In genomic region chr12:29657061-29657460, GRCm38 (mm10) we compare ENCODE assay signal across 14 mouse cellular contexts.
DNase-seq lines count a peak whose midpoint lies in the region; ATAC-seq and TF ChIP-seq lines count a peak whose summit lies in the region.
"Had no signal": no experiment of that assay in that cellular context is flagged by ENCODE, and none has a peak within 500 bp of the region (broad histone marks: within the 10 kb centered on the region; RNA-seq: fewer than 3 reads in every experiment).

No protein-coding gene starts in this region.

- no peak overlapping the region for H3K4me3 ChIP-seq in embryonic facial prominence, embryonic 14.5 days (ENCODE audit: low read depth, low read length)
- no peak overlapping the region for H3K4me3 ChIP-seq in embryonic facial prominence, embryonic 10.5 days
- H3K4me3 ChIP-seq in layer of hippocampus, adult 2 months: no peak overlapping the region
- H3K4me3 ChIP-seq in midbrain, embryonic 16.5 days (ENCODE audit: low read depth, low read length): no peak overlapping the region
- H3K4me3 ChIP-seq: heart, embryonic 13.5 days; megakaryocyte, embryonic 14.5 days had no signal

- H3K9ac ChIP-seq in embryonic facial prominence, embryonic 14.5 days (ENCODE audit: low read depth, low read length): no peak overlapping the region
- H3K9ac ChIP-seq in midbrain, embryonic 16.5 days (ENCODE audit: low read depth, low read length): no peak overlapping the region
- H3K9ac ChIP-seq: heart, embryonic 13.5 days; liver, postnatal 0 days had no signal

- no peaks in the 10 kb centered on the region for H3K9me3 ChIP-seq in embryonic facial prominence, embryonic 14.5 days (ENCODE audit: control insufficient read depth, low read length)
- H3K9me3 ChIP-seq in embryonic facial prominence, embryonic 10.5 days: no peaks in the 10 kb centered on the region
- H3K9me3 ChIP-seq in midbrain, embryonic 16.5 days (replicated peaks; ENCODE audit: control insufficient read depth, low read length, poor library complexity, severe bottlenecking): no peaks in the 10 kb centered on the region
- H3K9me3 ChIP-seq: heart, embryonic 13.5 days had no signal

- no peaks in the 10 kb centered on the region for H3K27me3 ChIP-seq in embryonic facial prominence, embryonic 14.5 days (replicated peaks; ENCODE audit: control insufficient read depth, insufficient read depth, low read length)
- no peaks in the 10 kb centered on the region for H3K27me3 ChIP-seq in embryonic facial prominence, embryonic 10.5 days (replicated peaks; ENCODE audit: low read depth, poor library complexity, severe bottlenecking)
- no peaks in the 10 kb centered on the region for H3K27me3 ChIP-seq in midbrain, embryonic 16.5 days (ENCODE audit: control insufficient read depth, insufficient read depth, low read depth, low read length)
- H3K27me3 ChIP-seq: heart, embryonic 13.5 days; megakaryocyte, embryonic 14.5 days had no signal

- H3K36me3 ChIP-seq in embryonic facial prominence, embryonic 14.5 days (ENCODE audit: control insufficient read depth, insufficient read depth, low read length): no peaks in the 10 kb centered on the region
- H3K36me3 ChIP-seq in embryonic facial prominence, embryonic 10.5 days (replicated peaks): no peaks in the 10 kb centered on the region
- no peaks in the 10 kb centered on the region; the same call in 1 of the 2 replicates for H3K36me3 ChIP-seq in midbrain, embryonic 16.5 days (ENCODE audit: control insufficient read depth, insufficient read depth, low read length)
- H3K36me3 ChIP-seq: heart, embryonic 13.5 days had no signal

- no peak for ATAC-seq in embryonic facial prominence, embryonic 14.5 days (ENCODE audit: low read depth)
- no peak for ATAC-seq in midbrain, embryonic 16.5 days
- no peak for ATAC-seq in megakaryocyte-erythroid progenitor cell, adult 5-6 weeks (replicated peaks; ENCODE audit: low FRiP score, low TSS enrichment, poor library complexity, severe bottlenecking)
- ATAC-seq: CD4-positive, CD25-positive, alpha-beta regulatory T cell, adult 4 months; liver, postnatal 0 days had no signal

- H3K27ac ChIP-seq in embryonic facial prominence, embryonic 14.5 days (replicated peaks; ENCODE audit: low read depth, low read length): no peak overlapping the region
- H3K27ac ChIP-seq in embryonic facial prominence, embryonic 10.5 days (replicated peaks): no peak overlapping the region
- H3K27ac ChIP-seq in layer of hippocampus, adult 2 months: peak overlapping the region; percentile 89; the same call in 1 of the 2 replicates
- H3K27ac ChIP-seq in midbrain, embryonic 16.5 days (ENCODE audit: low read length): peak overlapping the region; percentile 61
- H3K27ac ChIP-seq: heart, embryonic 13.5 days had no signal

- TF ChIP-seq CTCF in layer of hippocampus, adult 2 months (conservative IDR thresholded peaks at IDR 0.05): no peak

- H3K4me1 ChIP-seq in embryonic facial prominence, embryonic 14.5 days (ENCODE audit: control insufficient read depth, insufficient read depth, low read length): no peaks in the 10 kb centered on the region
- H3K4me1 ChIP-seq in embryonic facial prominence, embryonic 10.5 days: no peaks in the 10 kb centered on the region
- H3K4me1 ChIP-seq in midbrain, embryonic 16.5 days (ENCODE audit: control insufficient read depth, insufficient read depth, low read length): peaks cover 49% of the 10 kb centered on the region
- H3K4me1 ChIP-seq: megakaryocyte, embryonic 14.5 days had no signal

- DNase-seq in embryonic facial prominence, embryonic 14.5 days (ENCODE audit: low spot score): peak; percentile 49
- DNase-seq in embryonic facial prominence, embryonic 10.5 days (ENCODE audit: low spot score): no peak
- DNase-seq in layer of hippocampus, adult 2 months (ENCODE audit: low spot score in 2 of 2): no peak
- no peak for DNase-seq in layer of hippocampus, adult 18-20 months (ENCODE audit: low spot score in 2 of 2)
- peak; percentile 30 for DNase-seq in Muller cell, postnatal 12 days (ENCODE audit: inconsistent ontology term)
- no peak for DNase-seq in embryo, embryonic 11 days
- DNase-seq: layer of hippocampus, adult 9-11 months; liver, postnatal 0 days; thymus, postnatal 36 days had no signal

- WGBS in embryonic facial prominence, embryonic 14.5 days: 58% methylated on average over 3 of the region's 3 CpGs
- WGBS in embryonic facial prominence, embryonic 10.5 days: 73% methylated on average over 3 of the region's 3 CpGs
- 51% methylated on average over 3 of the region's 3 CpGs for whole genome bisulfite sequencing in midbrain, embryonic 16.5 days

- no peak overlapping the region for H3K4me2 ChIP-seq in embryonic facial prominence, embryonic 14.5 days (ENCODE audit: low read depth, low read length)
- no peak overlapping the region for H3K4me2 ChIP-seq in midbrain, embryonic 16.5 days (ENCODE audit: low read length)
- H3K4me2 ChIP-seq: heart, embryonic 13.5 days had no signal

Comparison
In these comparisons a context has a peak if more than half of its experiments do, and no peak if none do; other contexts are left out.
1. DNase-seq: peak in embryonic facial prominence, embryonic 14.5 days (single experiment) and Muller cell, postnatal 12 days (single experiment); none in embryonic facial prominence, embryonic 10.5 days (single experiment), layer of hippocampus, adult 2 months (0 of 2), layer of hippocampus, adult 18-20 months (0 of 2) and embryo, embryonic 11 days (single experiment).
2. H3K27ac ChIP-seq: peak in layer of hippocampus, adult 2 months (single experiment) and midbrain, embryonic 16.5 days (single experiment); none in embryonic facial prominence, embryonic 14.5 days (single experiment) and embryonic facial prominence, embryonic 10.5 days (single experiment).